Mouse (Mus musculus): Measurements from ENCODE around the gene Hoxa1.

The Hoxa1 gene

GRCm38 (mm10) chr6:52158276-52159051 is at the start of gene Hoxa1:
Hoxa1 (minus strand) TSS chr6:52158317.
- peak; percentile 88 to 89 for DNase-seq

- DNase-seq, result no peak
These were observed 49.5 kb upstream of the Hoxa1 start for GRCm38 (mm10) chr6:52207684-52207976.

- DNase-seq, result no peak
These were observed 49.0 kb upstream of the Hoxa1 start for GRCm38 (mm10) chr6:52206882-52207683.

- DNase-seq, result peak in 1 of 2 experiments; percentile 4
These were observed 47.8 kb upstream of the Hoxa1 start for GRCm38 (mm10) chr6:52205638-52206621.

GRCm38 (mm10) chr6:52205221-52205620 is 47.1 kb upstream of the Hoxa1 start:
- no peak for DNase-seq

- peak; percentile 91 to 93 for DNase-seq
These were observed 46.1 kb upstream of the Hoxa1 start, which contains the start of gene Hoxa5 for GRCm38 (mm10) chr6:52204050-52204752. Hoxa5 (minus strand) TSS chr6:52204587.

GRCm38 (mm10) chr6:52203371-52204049 is 45.4 kb upstream of the Hoxa1 start:
- DNase-seq, result peak in 1 of 2 experiments; percentile 38

GRCm38 (mm10) chr6:52203121-52203370 is 44.9 kb upstream of the Hoxa1 start:
- DNase-seq, result peak; percentile 45 to 48

GRCm38 (mm10) chr6:52202362-52203120 is 44.4 kb upstream of the Hoxa1 start:
- no peak for DNase-seq

GRCm38 (mm10) chr6:52201269-52201668 is 43.2 kb upstream of the Hoxa1 start:
- no peak for DNase-seq

- no peak for DNase-seq
These were observed 42.7 kb upstream of the Hoxa1 start for GRCm38 (mm10) chr6:52200751-52201250.

GRCm38 (mm10) chr6:52200073-52200750 is 42.1 kb upstream of the Hoxa1 start:
- DNase-seq, result no peak

GRCm38 (mm10) chr6:52197271-52197670 is 39.2 kb upstream of the Hoxa1 start:
- peak in 1 of 2 experiments; percentile 70 for DNase-seq

- no peak for DNase-seq
These were observed 38.7 kb upstream of the Hoxa1 start for GRCm38 (mm10) chr6:52196811-52197210.

GRCm38 (mm10) chr6:52194690-52195089 is 36.6 kb upstream of the Hoxa1 start:
- DNase-seq, result no peak

- peak; percentile 82 to 87 for DNase-seq
These were observed 33.9 kb upstream of the Hoxa1 start for GRCm38 (mm10) chr6:52191860-52192550.

GRCm38 (mm10) chr6:52190906-52191810 is 33.0 kb upstream of the Hoxa1 start, which contains the start of gene Hoxa4:
Hoxa4 (minus strand) TSS chr6:52191753.
- no peak for DNase-seq

GRCm38 (mm10) chr6:52190410-52190809 is 32.3 kb upstream of the Hoxa1 start:
- DNase-seq, result no peak

All from kidney, adult 8-10 months (tissue).